8 mouse cellular contexts compared by ENCODE assay signal in the genomic region with DNA sequence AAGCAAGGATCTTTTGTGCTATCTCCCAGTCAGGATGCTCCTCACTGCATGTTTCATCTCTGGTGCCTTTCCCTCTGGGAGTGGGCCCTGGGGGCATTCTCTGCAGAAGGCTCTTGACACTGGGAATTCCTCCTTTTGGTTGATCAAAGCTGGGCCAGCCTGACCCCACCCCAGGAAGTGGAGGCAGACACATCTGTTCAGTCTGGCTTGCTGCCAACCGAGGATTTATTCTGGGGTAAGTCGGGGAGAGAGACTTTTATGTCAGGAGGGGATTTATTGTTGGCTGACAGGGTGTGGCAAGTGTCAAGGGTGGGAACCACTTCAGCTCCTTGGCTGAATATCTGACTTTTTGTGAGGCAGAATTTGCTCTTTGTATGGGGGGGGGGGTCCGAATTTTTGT.
A peak's percentile ranks its signal among the peaks of the same experiment; 100 is the strongest.
DNase-seq lines count a peak whose midpoint lies in the region; ATAC-seq lines count a peak whose summit lies in the region.

No protein-coding gene starts in this region.

- H3K9me3 ChIP-seq in midbrain, embryonic 11.5 days (ENCODE audit: control insufficient read depth, low read length) = no peaks in the 10 kb centered on the region
- no peaks in the 10 kb centered on the region for H3K9me3 ChIP-seq in midbrain, embryonic 16.5 days (replicated peaks; ENCODE audit: control insufficient read depth, low read length, poor library complexity, severe bottlenecking)

- no peaks in the 10 kb centered on the region for H3K36me3 ChIP-seq in midbrain, embryonic 11.5 days (ENCODE audit: control insufficient read depth, insufficient read depth, low read length)
- H3K36me3 ChIP-seq in midbrain, embryonic 16.5 days (ENCODE audit: control insufficient read depth, insufficient read depth, low read length) = no peaks in the 10 kb centered on the region

- DNase-seq in cerebellum, postnatal 10 days = peak; percentile 54 to 72
- no peak for DNase-seq in cerebellum, adult 11 months
- DNase-seq in midbrain, embryonic 11.5 days (ENCODE audit: low spot score, missing footprints) = peak; percentile 88
- peak; percentile 47 for DNase-seq in gastrocnemius, postnatal 14 days
- peak; percentile 90 for DNase-seq in mesoderm, embryonic 11.5 days (ENCODE audit: low read depth, low spot score)
- DNase-seq in frontal cortex, postnatal 36 days (ENCODE audit: low spot score in 2 of 2) = no peak
- DNase-seq in left cerebral cortex, postnatal 36 days (ENCODE audit: low spot score in 2 of 2) = no peak

- ATAC-seq in midbrain, embryonic 11.5 days (ENCODE audit: low FRiP score) = peak; percentile 85
- no peak for ATAC-seq in midbrain, embryonic 16.5 days

- H3K4me3 ChIP-seq in midbrain, embryonic 11.5 days (ENCODE audit: low read depth, low read length) = no peak overlapping the region
- H3K4me3 ChIP-seq in midbrain, embryonic 16.5 days (ENCODE audit: low read depth, low read length) = no peak overlapping the region

- no peaks in the 10 kb centered on the region for H3K27me3 ChIP-seq in midbrain, embryonic 11.5 days (ENCODE audit: control insufficient read depth, insufficient read depth, low read length)
- no peaks in the 10 kb centered on the region for H3K27me3 ChIP-seq in midbrain, embryonic 16.5 days (ENCODE audit: control insufficient read depth, insufficient read depth, low read depth, low read length)

- 19% methylated on average over 3 of the region's 3 CpGs for WGBS in midbrain, embryonic 11.5 days
- 9% methylated on average over 3 of the region's 3 CpGs for WGBS in midbrain, embryonic 16.5 days

- H3K9ac ChIP-seq in midbrain, embryonic 11.5 days (ENCODE audit: low read length) = no peak overlapping the region
- H3K9ac ChIP-seq in midbrain, embryonic 16.5 days (ENCODE audit: low read depth, low read length) = no peak overlapping the region

- H3K27ac ChIP-seq in midbrain, embryonic 11.5 days (ENCODE audit: low read depth, low read length) = no peak overlapping the region
- H3K27ac ChIP-seq in midbrain, embryonic 16.5 days (ENCODE audit: low read length) = no peak overlapping the region

- H3K4me1 ChIP-seq in midbrain, embryonic 11.5 days (ENCODE audit: control insufficient read depth, insufficient read depth, low read length) = no peaks in the 10 kb centered on the region
- H3K4me1 ChIP-seq in midbrain, embryonic 16.5 days (ENCODE audit: control insufficient read depth, insufficient read depth, low read length) = no peaks in the 10 kb centered on the region

- no peak overlapping the region for H3K4me2 ChIP-seq in midbrain, embryonic 11.5 days
- no peak overlapping the region for H3K4me2 ChIP-seq in midbrain, embryonic 16.5 days (ENCODE audit: low read length)

- intact Hi-C loops in gastrocnemius, postnatal 14 days (cut with DNase I; ENCODE audit: low total_unique reads) = no loop called here
- intact Hi-C loops in left cerebral cortex, postnatal 36 days (cut with DNase I) = no loop called here

Comparison
In these comparisons a context has a peak if more than half of its experiments do, and no peak if none do; other contexts are left out.
1. DNase-seq: peak in cerebellum, postnatal 10 days (2 of 2), midbrain, embryonic 11.5 days (single experiment), gastrocnemius, postnatal 14 days (single experiment) and mesoderm, embryonic 11.5 days (single experiment); none in cerebellum, adult 11 months (single experiment), frontal cortex, postnatal 36 days (0 of 2) and left cerebral cortex, postnatal 36 days (0 of 2).